ENCODE assay signal across 8 mouse cellular contexts in the genomic region with DNA sequence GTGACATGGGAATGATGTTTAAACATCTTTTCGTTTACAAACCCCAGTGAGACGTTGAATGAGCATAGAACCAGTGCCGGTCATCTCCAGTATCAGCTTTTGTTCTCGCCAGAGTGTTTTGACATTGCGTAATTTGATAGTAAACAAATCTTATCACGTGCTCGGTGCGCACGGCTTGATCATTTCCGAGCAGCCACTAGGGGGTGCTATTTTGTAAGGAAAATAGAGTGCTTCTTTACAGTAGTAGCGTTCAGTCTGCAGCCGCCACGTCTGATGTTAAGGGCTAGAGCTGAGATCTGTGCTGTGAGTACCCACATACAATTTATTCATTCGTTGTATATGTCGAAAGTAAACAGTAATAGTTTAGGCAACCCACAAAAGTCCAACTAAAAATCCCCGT.
DNase-seq lines count a peak whose midpoint lies in the region; ATAC-seq and TF ChIP-seq lines count a peak whose summit lies in the region.

No protein-coding gene starts in this region.

- intact Hi-C loops in heart, postnatal 14 days (cut with DNase I), result loop anchor here (1.0 to 5.0 kb wide), 2 partner anchors 485 to 665 kb away; no protein-coding TSS in a partner anchor

- peak; percentile 41 for DNase-seq in cerebellum, adult 11 months
- DNase-seq in heart, postnatal 14 days, result peak; percentile 64 to 81
- DNase-seq in kidney, postnatal 36 days, result peak; percentile 82 to 83
- DNase-seq in testis, postnatal 10 days (ENCODE audit: low spot score), result peak; percentile 84

- TF ChIP-seq CTCF in ES-Bruce4 (IDR thresholded peaks at IDR 0.05; ENCODE audit: low read depth, low read length), result peak; percentile 69

- no peak overlapping the region for H3K27ac ChIP-seq in ES-Bruce4 (ENCODE audit: insufficient read depth, low read length)
- H3K27ac ChIP-seq in forebrain, embryonic 16.5 days (ENCODE audit: low read length), result no peak overlapping the region
- no peak overlapping the region for H3K27ac ChIP-seq in liver, embryonic 12.5 days
- H3K27ac ChIP-seq in neural tube, embryonic 13.5 days (replicated peaks), result no peak overlapping the region

- 3% methylated on average over 16 of the region's 16 CpGs for WGBS in forebrain, embryonic 16.5 days
- WGBS in liver, embryonic 12.5 days (ENCODE audit: insufficient replicate concordance), result 4% methylated on average over 16 of the region's 16 CpGs
- WGBS in neural tube, embryonic 13.5 days, result 4% methylated on average over 16 of the region's 16 CpGs

- H3K4me3 ChIP-seq in ES-Bruce4 (ENCODE audit: low read depth, low read length), result no peak overlapping the region
- H3K4me3 ChIP-seq in forebrain, embryonic 16.5 days (replicated peaks; ENCODE audit: low read length), result peak overlapping the region; percentile 26; the same call in 1 of the 2 replicates
- H3K4me3 ChIP-seq in liver, embryonic 12.5 days, result no peak overlapping the region
- H3K4me3 ChIP-seq in neural tube, embryonic 13.5 days, result no peak overlapping the region; the same call in 1 of the 2 replicates

- H3K9me3 ChIP-seq in ES-Bruce4 (replicated peaks; ENCODE audit: control insufficient read depth, insufficient read depth, low read length, poor library complexity, severe bottlenecking), result no peaks in the 10 kb centered on the region
- H3K9me3 ChIP-seq in forebrain, embryonic 16.5 days (ENCODE audit: control insufficient read depth, low read length), result no peaks in the 10 kb centered on the region
- H3K9me3 ChIP-seq in liver, embryonic 12.5 days (replicated peaks), result no peaks in the 10 kb centered on the region
- H3K9me3 ChIP-seq in neural tube, embryonic 13.5 days, result no peaks in the 10 kb centered on the region

- TF ChIP-seq EP300 in ES-Bruce4 (IDR thresholded peaks at IDR 0.05; ENCODE audit: insufficient read depth, low read depth, low read length), result no peak

- H3K4me1 ChIP-seq in ES-Bruce4 (ENCODE audit: control insufficient read depth, insufficient read depth, low read length), result no peaks in the 10 kb centered on the region
- H3K4me1 ChIP-seq in forebrain, embryonic 16.5 days (replicated peaks; ENCODE audit: control insufficient read depth, insufficient read depth, low read length), result 0 out of 2 replicates have a peak, but pooled peaks cover 2% of the 10 kb centered on the region
- no peaks in the 10 kb centered on the region for H3K4me1 ChIP-seq in liver, embryonic 12.5 days
- H3K4me1 ChIP-seq in neural tube, embryonic 13.5 days (replicated peaks), result no peaks in the 10 kb centered on the region

- peak overlapping the region; percentile 50 for H3K4me2 ChIP-seq in forebrain, embryonic 16.5 days (ENCODE audit: low read length)
- H3K4me2 ChIP-seq in liver, embryonic 12.5 days, result peak overlapping the region; percentile 36; the same call in 1 of the 2 replicates
- peak overlapping the region; percentile 48 for H3K4me2 ChIP-seq in neural tube, embryonic 13.5 days

- TF ChIP-seq POLR2A in ES-Bruce4 (IDR thresholded peaks at IDR 0.05; ENCODE audit: insufficient read depth, low read length), result no peak

- ATAC-seq in forebrain, embryonic 16.5 days, result peak; percentile 92
- no peak for ATAC-seq in liver, embryonic 12.5 days
- ATAC-seq in neural tube, embryonic 13.5 days (ENCODE audit: low read depth), result peak; percentile 93

- no peaks in the 10 kb centered on the region for H3K36me3 ChIP-seq in ES-Bruce4 (ENCODE audit: control insufficient read depth, insufficient read depth, low read length, poor library complexity, severe bottlenecking)
- H3K36me3 ChIP-seq in forebrain, embryonic 16.5 days (ENCODE audit: control insufficient read depth, insufficient read depth), result no peaks in the 10 kb centered on the region
- no peaks in the 10 kb centered on the region for H3K36me3 ChIP-seq in liver, embryonic 12.5 days
- no peaks in the 10 kb centered on the region for H3K36me3 ChIP-seq in neural tube, embryonic 13.5 days

- H3K27me3 ChIP-seq in ES-Bruce4 (ENCODE audit: control insufficient read depth, insufficient read depth, low read length, poor library complexity, severe bottlenecking), result no peaks in the 10 kb centered on the region
- no peaks in the 10 kb centered on the region; the same call in 1 of the 2 replicates for H3K27me3 ChIP-seq in forebrain, embryonic 16.5 days (replicated peaks; ENCODE audit: control insufficient read depth, insufficient read depth, low read length)
- no peaks in the 10 kb centered on the region for H3K27me3 ChIP-seq in liver, embryonic 12.5 days (replicated peaks)
- no peaks in the 10 kb centered on the region for H3K27me3 ChIP-seq in neural tube, embryonic 13.5 days

- no peak overlapping the region for H3K9ac ChIP-seq in ES-Bruce4 (ENCODE audit: low read depth, poor library complexity, severe bottlenecking)
- H3K9ac ChIP-seq in forebrain, embryonic 16.5 days (replicated peaks; ENCODE audit: low read depth, low read length), result no peak overlapping the region
- H3K9ac ChIP-seq in liver, embryonic 12.5 days, result no peak overlapping the region
- H3K9ac ChIP-seq in neural tube, embryonic 13.5 days, result no peak overlapping the region
